Mouse (Mus musculus): ENCODE measurements around the gene Aurkc. TPM values are rescaled to one million over a fixed set of nuclear protein-coding genes. Genes with fewer than 3 reads are reported as not detected.
"Not testable (repeated sequence)": the region's sequence is repeated elsewhere in the genome, so short reads cannot be mapped to it uniquely, and the experiment has no call there.

The Aurkc gene
- polyA plus RNA-seq, 1 experiment from 2014 or later: not detected

- Histone ChIP-seq H3K4me3 (replicated peaks; ENCODE audit: low read depth, low read length) (no peak overlapping the region), H3K27ac (no peak overlapping the region), H3K36me3 (ENCODE audit: insufficient read depth, low read length) (no peaks in the 10 kb centered on the region), H3K4me2 (ENCODE audit: low read length) (no peak overlapping the region), H3K27me3 (ENCODE audit: insufficient read depth, low read length) (no peaks in the 10 kb centered on the region), H3K9ac (ENCODE audit: low read depth, low read length) (no peak overlapping the region), H3K9me3 (replicated peaks; ENCODE audit: low read length) (no peaks in the 10 kb centered on the region), H3K4me1 (replicated peaks; ENCODE audit: insufficient read depth, low read length) (no peaks in the 10 kb centered on the region)
- no peak for ATAC-seq (replicated peaks; ENCODE audit: low FRiP score, low read depth)
- DNase-seq (ENCODE audit: low spot score): no peak
- TF ChIP-seq CTCF (IDR thresholded peaks at IDR 0.05; ENCODE audit: low read depth): no peak
Observed at GRCm38 (mm10) chr7:7027445-7027844, 32.3 kb downstream of the Aurkc start.

DNA sequence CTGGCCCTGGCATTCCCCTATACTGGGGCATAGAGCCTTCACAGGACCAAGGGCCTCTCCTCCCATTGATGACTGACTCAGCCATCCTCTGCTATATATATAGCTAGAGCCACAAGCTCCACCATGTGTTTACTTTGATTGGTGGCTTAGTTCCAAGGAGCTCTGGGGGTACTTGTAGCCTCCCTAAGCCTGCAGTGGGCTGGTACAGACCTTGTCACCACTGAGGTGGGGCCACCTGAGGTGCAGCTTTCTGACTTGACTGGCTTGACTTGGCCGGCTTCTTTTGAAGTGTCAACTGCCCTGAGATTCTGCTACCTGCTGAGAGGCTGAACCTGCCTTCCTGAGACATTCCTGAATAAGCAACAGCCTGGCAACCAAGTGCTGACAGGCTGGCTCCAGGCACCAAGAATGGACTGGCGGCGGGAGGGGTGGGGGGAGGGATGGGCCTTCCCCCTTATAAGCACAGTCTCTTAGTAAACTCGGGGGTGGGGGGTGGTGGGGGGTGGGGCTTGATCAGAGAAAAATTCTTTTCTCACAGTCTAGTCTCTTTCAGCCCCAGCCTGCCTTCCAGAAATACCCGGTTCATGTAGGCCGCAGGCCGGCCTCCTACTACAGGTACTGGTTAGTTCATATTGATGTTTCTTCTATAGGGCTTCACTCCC is 54.7 kb downstream of the Aurkc start:
- H3K4me3 ChIP-seq (replicated peaks; ENCODE audit: low read depth, low read length); ATAC-seq (replicated peaks; ENCODE audit: low FRiP score, low read depth): not testable (repeated sequence)

More for the DNA sequence above, 54.7 kb downstream of the Aurkc start:
- H3K36me3 ChIP-seq (ENCODE audit: insufficient read depth, low read length); DNase-seq (ENCODE audit: low spot score); H3K9ac ChIP-seq (ENCODE audit: low read depth, low read length); H3K27ac ChIP-seq; H3K4me1 ChIP-seq (replicated peaks; ENCODE audit: insufficient read depth, low read length); H3K4me2 ChIP-seq (ENCODE audit: low read length); H3K27me3 ChIP-seq (ENCODE audit: insufficient read depth, low read length); H3K9me3 ChIP-seq (replicated peaks; ENCODE audit: low read length): not testable (repeated sequence)
- 60% methylated on average over 7 of the region's 7 CpGs for WGBS

Other genes starting within 250 kb of the Aurkc start
- gene Zfp954, start 126.2 kb downstream of the Aurkc start, polyA plus RNA-seq (2015; fragmentation: Nextera tagmentation; extraction: Ambion mirVana): 9.8 and 12.4 TPM in 2 replicates
- gene Zfp773, start 141.5 kb downstream of the Aurkc start, polyA plus RNA-seq (2015; fragmentation: Nextera tagmentation; extraction: Ambion mirVana): 1.1 TPM in 2 replicates
- gene Zfp418, start 176.0 kb downstream of the Aurkc start, polyA plus RNA-seq (2015; fragmentation: Nextera tagmentation; extraction: Ambion mirVana): 1.8 and 2.0 TPM in 2 replicates
- 5.0 and 5.4 TPM in 2 replicates for gene Zfp772, start 214.7 kb downstream of the Aurkc start, polyA plus RNA-seq (2015; fragmentation: Nextera tagmentation; extraction: Ambion mirVana)

Data from kidney, postnatal 0 days (tissue).